ENCODE assay signal across 8 mouse cellular contexts in genomic region chr5:135264548-135264947, GRCm38 (mm10). TPM values are rescaled to one million over a fixed set of nuclear protein-coding genes. Genes with fewer than 3 reads are reported as not detected.
A peak's percentile ranks its signal among the peaks of the same experiment; 100 is the strongest.
DNase-seq lines count a peak whose midpoint lies in the region; ATAC-seq lines count a peak whose summit lies in the region.

No protein-coding gene starts in this region.

- intact Hi-C loops in heart, postnatal 10 days (cut with DNase I): no loop called here
- intact Hi-C loops in gastrocnemius, postnatal 14 days (cut with DNase I; ENCODE audit: low total_unique reads): no loop called here

- H3K36me3 ChIP-seq in heart, embryonic 13.5 days: no peaks in the 10 kb centered on the region
- H3K36me3 ChIP-seq in forebrain, embryonic 15.5 days: no peaks in the 10 kb centered on the region
- no peaks in the 10 kb centered on the region for H3K36me3 ChIP-seq in limb, embryonic 12.5 days
- no peaks in the 10 kb centered on the region for H3K36me3 ChIP-seq in neural tube, embryonic 12.5 days

- no peaks in the 10 kb centered on the region for H3K9me3 ChIP-seq in heart, embryonic 13.5 days
- H3K9me3 ChIP-seq in forebrain, embryonic 15.5 days: no peaks in the 10 kb centered on the region
- H3K9me3 ChIP-seq in limb, embryonic 12.5 days: 0 out of 2 replicates have a peak, but pooled peaks cover 4% of the 10 kb centered on the region
- no peaks in the 10 kb centered on the region for H3K9me3 ChIP-seq in neural tube, embryonic 12.5 days

- H3K4me2 ChIP-seq in heart, embryonic 13.5 days: peak overlapping the region; percentile 52
- H3K4me2 ChIP-seq in forebrain, embryonic 15.5 days (replicated peaks): no peak overlapping the region
- H3K4me2 ChIP-seq in limb, embryonic 12.5 days: peak overlapping the region; percentile 37
- peak overlapping the region; percentile 24 for H3K4me2 ChIP-seq in neural tube, embryonic 12.5 days (replicated peaks)

- no peak for DNase-seq in heart, postnatal 10 days
- no peak for DNase-seq in left cerebral cortex, adult 11 months (ENCODE audit: low spot score)
- DNase-seq in gastrocnemius, postnatal 14 days: no peak
- DNase-seq in cerebellum, postnatal 14 days: no peak

- peak overlapping the region; percentile 25 for H3K4me3 ChIP-seq in heart, embryonic 13.5 days
- no peak overlapping the region for H3K4me3 ChIP-seq in forebrain, embryonic 15.5 days
- peak overlapping the region; percentile 8; the same call in 1 of the 2 replicates for H3K4me3 ChIP-seq in limb, embryonic 12.5 days (replicated peaks)
- H3K4me3 ChIP-seq in neural tube, embryonic 12.5 days: no peak overlapping the region

- H3K27me3 ChIP-seq in heart, embryonic 13.5 days (replicated peaks): no peaks in the 10 kb centered on the region
- H3K27me3 ChIP-seq in forebrain, embryonic 15.5 days: no peaks in the 10 kb centered on the region
- no peaks in the 10 kb centered on the region for H3K27me3 ChIP-seq in limb, embryonic 12.5 days
- no peaks in the 10 kb centered on the region for H3K27me3 ChIP-seq in neural tube, embryonic 12.5 days (replicated peaks)

- peaks cover 19% of the 10 kb centered on the region for H3K4me1 ChIP-seq in heart, embryonic 13.5 days
- H3K4me1 ChIP-seq in forebrain, embryonic 15.5 days: 0 out of 2 replicates have a peak, but pooled peaks cover 5% of the 10 kb centered on the region
- H3K4me1 ChIP-seq in limb, embryonic 12.5 days (replicated peaks): peaks cover 21% of the 10 kb centered on the region
- H3K4me1 ChIP-seq in neural tube, embryonic 12.5 days: peaks cover 11% of the 10 kb centered on the region

- 42% methylated on average over 9 of the region's 9 CpGs for WGBS in heart, embryonic 13.5 days
- 58% methylated on average over 9 of the region's 9 CpGs for WGBS in forebrain, embryonic 15.5 days
- WGBS in limb, embryonic 12.5 days: 46% methylated on average over 9 of the region's 9 CpGs
- 51% methylated on average over 9 of the region's 9 CpGs for WGBS in neural tube, embryonic 12.5 days

- peak overlapping the region; percentile 73 for H3K27ac ChIP-seq in heart, embryonic 13.5 days (replicated peaks)
- H3K27ac ChIP-seq in forebrain, embryonic 15.5 days (replicated peaks): peak overlapping the region; percentile 68
- peak overlapping the region; percentile 94 for H3K27ac ChIP-seq in limb, embryonic 12.5 days
- no peak overlapping the region for H3K27ac ChIP-seq in neural tube, embryonic 12.5 days

- H3K9ac ChIP-seq in heart, embryonic 13.5 days: peak overlapping the region; percentile 42; the same call in 1 of the 2 replicates
- H3K9ac ChIP-seq in forebrain, embryonic 15.5 days (replicated peaks): no peak overlapping the region
- peak overlapping the region; percentile 37 for H3K9ac ChIP-seq in limb, embryonic 12.5 days (replicated peaks)
- no peak overlapping the region for H3K9ac ChIP-seq in neural tube, embryonic 12.5 days

- no peak for ATAC-seq in heart, embryonic 13.5 days (ENCODE audit: extremely low read depth, insufficient number of reproducible peaks, low FRiP score, low TSS enrichment)
- no peak for ATAC-seq in forebrain, embryonic 15.5 days (replicated peaks)
- ATAC-seq in limb, embryonic 12.5 days (ENCODE audit: insufficient number of reproducible peaks, insufficient read depth, low FRiP score, low TSS enrichment, low read depth): peak; percentile 40; the same call in 1 of the 2 replicates
- no peak for ATAC-seq in neural tube, embryonic 12.5 days (ENCODE audit: low FRiP score, low read depth)

RNA-seq across cellular contexts. Expression of gene Fzd9, which starts 13.5 kb away (rescaled TPM):
- polyA plus RNA-seq in heart, embryonic 13.5 days (2015; fragmentation: Nextera tagmentation; extraction: Ambion mirVana): 5.4 and 6.4 TPM in 2 replicates
- under 1 TPM; 0.55 to 0.84 TPM for total RNA-seq in heart, postnatal 10 days (2021)
- 14.3 and 17.4 TPM in 2 replicates for polyA plus RNA-seq in forebrain, embryonic 15.5 days (2015; fragmentation: Nextera tagmentation; extraction: Ambion mirVana)
- polyA plus RNA-seq in limb, embryonic 12.5 days (2016; fragmentation: Nextera tagmentation; extraction: Ambion mirVana): 9.2 and 10.3 TPM in 2 replicates
- 11.9 and 14.5 TPM in 2 replicates for polyA plus RNA-seq in neural tube, embryonic 12.5 days (2016; fragmentation: Nextera tagmentation; extraction: Ambion mirVana)
- total RNA-seq in gastrocnemius, postnatal 14 days (2021): 10 to 100 TPM in 1 of 2 experiments, 1 to 10 TPM in 1; 9.9 to 12.1 TPM

Comparison
In these comparisons a context has a peak if more than half of its experiments do, and no peak if none do; other contexts are left out.
1. H3K4me3 ChIP-seq: peak in heart, embryonic 13.5 days (single experiment) and limb, embryonic 12.5 days (single experiment); none in forebrain, embryonic 15.5 days (single experiment) and neural tube, embryonic 12.5 days (single experiment).
2. H3K9ac ChIP-seq: peak in heart, embryonic 13.5 days (single experiment) and limb, embryonic 12.5 days (single experiment); none in forebrain, embryonic 15.5 days (single experiment) and neural tube, embryonic 12.5 days (single experiment).